Mouse (Mus musculus): ENCODE measurements around the gene Med19. TPM values are rescaled to one million over a fixed set of nuclear protein-coding genes. Genes with fewer than 3 reads are reported as not detected.
"Not testable (repeated sequence)": the region's sequence is repeated elsewhere in the genome, so short reads cannot be mapped to it uniquely, and the experiment has no call there.

Gene Med19
- total RNA-seq, 2 experiments from 2014 or later: 31.4 to 31.8 TPM

GRCm38 (mm10) chr2:84647051-84647568 lies 31.1 kb upstream of the Med19 start:
- Histone ChIP-seq H3K4me3 (no peak overlapping the region), H3K27ac (no peak overlapping the region)

GRCm38 (mm10) chr2:84648369-84648768 lies 29.8 kb upstream of the Med19 start:
- TF ChIP-seq CTCF (conservative IDR thresholded peaks at IDR 0.05): peak; percentile 50
- peak overlapping the region; percentile 90 for H3K4me3 ChIP-seq
- H3K27ac ChIP-seq: peak overlapping the region; percentile 88
- no peak for DNase-seq (ENCODE audit: low spot score in 2 of 2)

More at GRCm38 (mm10) chr2:84647051-84647568, 31.1 kb upstream of the Med19 start:
- DNase-seq (ENCODE audit: low spot score in 2 of 2): no peak
- no peak for TF ChIP-seq CTCF (conservative IDR thresholded peaks at IDR 0.05)

DNA sequence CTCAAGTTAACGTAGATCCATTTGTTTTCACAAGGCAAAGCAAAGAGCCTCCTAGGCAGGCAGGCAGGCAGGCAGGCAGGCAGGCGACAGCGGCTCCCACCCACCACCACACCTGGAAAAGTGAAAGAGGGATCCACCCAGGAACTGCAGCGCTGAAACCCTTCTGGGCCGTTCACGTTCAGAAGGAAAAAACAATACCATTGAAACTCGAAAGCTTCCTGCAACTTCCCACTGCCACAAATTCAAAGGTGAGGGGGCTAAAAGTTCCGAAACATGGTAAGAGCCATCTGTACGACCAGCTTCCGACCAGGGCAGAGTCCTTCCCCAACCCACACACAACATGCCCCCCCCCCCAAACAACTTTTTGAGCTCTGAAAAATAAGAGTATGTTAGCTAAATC lies 28.5 kb upstream of the Med19 start:
- no peak for TF ChIP-seq CTCF (conservative IDR thresholded peaks at IDR 0.05)
- no peak for DNase-seq (ENCODE audit: low spot score in 2 of 2)
- peak overlapping the region; percentile 88 for H3K27ac ChIP-seq
- H3K4me3 ChIP-seq: peak overlapping the region; percentile 90

- no peak for TF ChIP-seq CTCF (conservative IDR thresholded peaks at IDR 0.05)
- DNase-seq (ENCODE audit: low spot score in 2 of 2): peak; percentile 83 to 92
- peak within 1 kb of the TSS; percentile 88 for H3K27ac ChIP-seq
Observed at GRCm38 (mm10) chr2:84650464-84651195, 27.6 kb upstream of the Med19 start, which contains the start of gene Ctnnd1. TSS of gene Ctnnd1 (minus strand) at chr2:84650765.

DNA sequence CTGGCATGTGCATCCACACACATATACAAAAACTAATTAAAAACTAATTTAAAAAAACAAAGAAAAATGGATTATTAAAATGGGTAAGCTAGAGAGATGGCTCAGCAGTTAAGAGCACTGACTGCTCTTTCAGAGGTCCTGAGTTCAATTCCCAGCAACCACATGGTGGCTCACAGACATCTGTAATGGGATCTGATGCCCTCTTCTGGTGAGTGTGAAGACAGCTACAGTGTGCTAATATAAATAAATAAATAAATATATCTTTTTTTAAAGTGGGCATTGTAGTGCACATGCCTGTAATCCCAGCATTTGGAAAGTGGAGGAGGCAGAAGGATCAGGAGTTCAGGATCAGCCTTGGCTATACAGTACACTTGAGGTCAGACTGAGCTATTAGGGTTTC lies 24.8 kb upstream of the Med19 start:
- TF ChIP-seq CTCF (conservative IDR thresholded peaks at IDR 0.05): peak; percentile 76
- Histone ChIP-seq H3K4me3 (no peak overlapping the region), H3K27ac (no peak overlapping the region)
- no peak for DNase-seq (ENCODE audit: low spot score in 2 of 2)

More at GRCm38 (mm10) chr2:84650464-84651195, 27.6 kb upstream of the Med19 start, which contains the start of gene Ctnnd1:
- peak within 1 kb of the TSS; percentile 90 for H3K4me3 ChIP-seq

DNA sequence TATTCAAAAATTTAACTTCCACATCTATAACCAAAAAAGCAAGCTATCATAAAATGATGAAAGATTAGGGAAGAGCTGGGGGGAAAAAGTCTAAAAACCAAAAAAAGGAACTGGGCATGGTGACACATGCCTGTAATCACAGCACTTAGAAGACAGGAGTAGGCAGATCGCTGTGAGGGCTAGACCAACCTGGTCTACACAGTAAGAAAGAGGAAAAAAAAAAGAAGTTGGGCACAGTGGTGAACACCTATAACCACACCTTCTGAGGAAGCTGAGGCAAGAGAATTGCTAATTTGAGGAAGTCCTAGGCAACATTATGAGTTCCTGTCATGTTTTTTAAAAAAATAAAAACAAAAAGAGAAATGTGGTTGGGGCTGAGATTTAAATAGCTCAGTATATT lies 22.3 kb upstream of the Med19 start:
- DNase-seq (ENCODE audit: low spot score in 2 of 2): no peak
- TF ChIP-seq CTCF (conservative IDR thresholded peaks at IDR 0.05): no peak
- H3K27ac ChIP-seq: no peak overlapping the region
- no peak overlapping the region for H3K4me3 ChIP-seq

DNA sequence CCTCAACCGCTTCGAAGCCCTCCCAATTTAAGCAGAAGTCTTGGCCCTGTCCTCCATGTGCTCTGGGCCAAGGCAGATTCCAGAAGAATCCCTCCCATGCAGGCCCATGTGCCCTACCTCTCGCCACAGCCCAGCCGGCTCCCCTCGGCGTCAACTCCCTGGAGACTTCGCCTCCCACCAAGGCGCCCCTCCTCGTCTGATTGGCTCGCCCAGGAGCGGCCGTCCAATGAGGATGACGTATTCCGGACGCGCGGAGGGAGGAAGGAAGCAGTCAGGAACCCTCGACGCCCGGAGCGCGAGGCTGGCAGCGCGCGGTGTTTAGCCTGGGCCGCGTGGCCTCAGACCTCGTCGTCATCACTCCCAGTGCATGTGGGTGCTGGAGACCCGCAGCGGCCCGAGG lies 19.4 kb upstream of the Med19 start, which contains the start of gene Btbd18:
Gene Btbd18, plus strand, starts transcription at position 274 of the 400 bp plus-strand sequence.
- Histone ChIP-seq H3K27ac (no peak within 1 kb of the TSS), H3K4me3 (no peak within 1 kb of the TSS)
- DNase-seq (ENCODE audit: low spot score in 2 of 2): no peak
- TF ChIP-seq CTCF (conservative IDR thresholded peaks at IDR 0.05): no peak

DNA sequence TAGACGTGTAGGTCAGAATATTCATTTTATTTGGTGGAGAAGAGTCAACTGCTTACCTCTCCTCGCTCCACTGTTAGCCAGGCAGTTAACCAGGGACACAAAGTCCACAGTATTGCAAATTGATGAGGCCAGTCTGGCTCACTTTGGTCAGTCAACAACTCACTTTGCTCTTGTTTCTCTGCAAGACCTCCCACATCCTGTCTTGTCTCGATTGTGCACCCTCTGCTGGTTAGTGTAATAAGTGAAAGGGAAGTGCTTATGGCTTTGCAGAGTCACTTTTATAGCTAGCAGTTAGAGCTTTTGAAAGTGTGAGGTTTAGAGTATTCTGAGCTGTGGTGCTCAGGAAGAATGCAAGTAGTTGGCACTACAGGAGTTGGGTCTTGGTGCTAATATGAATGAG lies 17.9 kb upstream of the Med19 start:
- Histone ChIP-seq H3K4me3 (no peak overlapping the region), H3K27ac (no peak overlapping the region)
- TF ChIP-seq CTCF (conservative IDR thresholded peaks at IDR 0.05): peak; percentile 81
- DNase-seq (ENCODE audit: low spot score in 2 of 2): peak; percentile 41 to 60

GRCm38 (mm10) chr2:84662866-84663265 lies 15.3 kb upstream of the Med19 start:
- Histone ChIP-seq H3K27ac (no peak overlapping the region), H3K4me3 (no peak overlapping the region)
- no peak for DNase-seq (ENCODE audit: low spot score in 2 of 2)
- TF ChIP-seq CTCF (conservative IDR thresholded peaks at IDR 0.05): peak; percentile 73

- no peak for DNase-seq (ENCODE audit: low spot score in 2 of 2)
- Histone ChIP-seq H3K4me3 (no peak overlapping the region), H3K27ac (no peak overlapping the region)
- no peak for TF ChIP-seq CTCF (conservative IDR thresholded peaks at IDR 0.05)
Observed at GRCm38 (mm10) chr2:84666081-84666480, 12.1 kb upstream of the Med19 start.

DNA sequence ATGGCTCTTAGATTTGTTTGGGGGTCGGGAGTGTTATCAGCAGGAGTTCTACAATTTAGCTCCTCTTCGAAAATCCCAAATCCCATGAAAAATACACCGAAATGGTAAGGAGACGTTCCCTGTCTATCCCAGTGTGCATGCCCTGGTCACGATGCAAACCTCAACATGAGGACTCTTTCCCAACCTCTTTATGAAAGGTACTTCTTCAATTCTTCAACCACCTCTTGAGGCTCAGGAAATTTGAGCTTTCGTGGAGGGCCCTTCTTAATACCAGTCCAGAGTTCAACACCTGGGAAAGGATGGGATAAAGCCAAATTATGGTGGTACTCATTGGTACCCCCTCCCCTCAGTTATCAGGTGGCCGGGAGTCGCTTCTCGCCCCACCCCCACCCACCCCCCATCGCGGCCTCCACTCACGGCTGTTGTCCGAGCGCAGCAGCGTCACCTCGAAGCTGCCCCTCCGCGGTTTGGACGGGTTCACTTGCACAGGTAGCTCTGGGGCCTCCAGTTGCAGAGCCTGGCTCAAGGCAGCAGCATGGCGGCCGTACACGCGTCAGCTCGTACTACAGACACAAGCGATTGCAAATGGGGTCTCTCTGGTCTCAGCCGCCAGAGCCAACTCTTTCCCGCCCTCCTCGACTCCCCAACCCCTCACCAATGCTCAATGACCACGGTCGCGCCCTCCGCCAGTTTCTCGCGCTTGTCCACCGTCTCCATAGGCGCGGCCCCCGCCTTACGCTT lies 8.2 kb upstream of the Med19 start:
- Histone ChIP-seq H3K27ac (peak overlapping the region; percentile 90), H3K4me3 (peak overlapping the region; percentile 92)
- DNase-seq (ENCODE audit: low spot score in 2 of 2): peak in 1 of 2 experiments; percentile 17
- no peak for TF ChIP-seq CTCF (conservative IDR thresholded peaks at IDR 0.05)

DNA sequence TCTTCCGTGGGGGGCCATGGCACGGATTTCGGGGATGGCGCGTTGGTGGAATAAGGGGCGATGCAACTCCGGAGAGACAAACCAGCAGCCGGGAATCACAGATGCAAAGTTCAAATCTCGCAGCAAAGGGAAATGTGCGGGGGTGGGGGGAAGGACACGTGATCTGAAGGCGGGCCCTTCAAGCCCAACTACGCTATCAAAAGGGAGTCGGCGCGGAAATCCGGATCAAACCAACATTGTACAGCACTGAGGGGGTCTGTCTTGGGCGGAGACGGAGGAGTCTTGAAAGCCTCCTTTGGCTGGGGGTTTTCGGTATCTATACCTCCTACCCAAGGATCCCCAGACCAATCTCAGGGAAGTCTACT lies 7.7 kb upstream of the Med19 start, which contains the start of gene Selenoh:
Gene Selenoh, minus strand, starts transcription at position 202 of the 365 bp plus-strand sequence.
- peak; percentile 86 to 88 for DNase-seq (ENCODE audit: low spot score in 2 of 2)
- peak within 1 kb of the TSS; percentile 92 for H3K4me3 ChIP-seq
- no peak for TF ChIP-seq CTCF (conservative IDR thresholded peaks at IDR 0.05)
- H3K27ac ChIP-seq: peak within 1 kb of the TSS; percentile 90

GRCm38 (mm10) chr2:84671535-84671934 lies 6.7 kb upstream of the Med19 start:
- DNase-seq (ENCODE audit: low spot score in 2 of 2); H3K4me3 ChIP-seq; H3K27ac ChIP-seq: not testable (repeated sequence)
- 0 out of 2 replicates have a peak, but pooled peaks have one; percentile 18 for TF ChIP-seq CTCF (conservative IDR thresholded peaks at IDR 0.05)

Data from layer of hippocampus, adult 2 months (tissue).